Mouse (Mus musculus): Measurements from ENCODE around the gene Cep70. TPM values are rescaled to one million over a fixed set of nuclear protein-coding genes. Genes with fewer than 3 reads are reported as not detected.

The Cep70 gene
- 6.2 and 9.7 TPM in 2 replicates for total RNA-seq (2023)

DNA sequence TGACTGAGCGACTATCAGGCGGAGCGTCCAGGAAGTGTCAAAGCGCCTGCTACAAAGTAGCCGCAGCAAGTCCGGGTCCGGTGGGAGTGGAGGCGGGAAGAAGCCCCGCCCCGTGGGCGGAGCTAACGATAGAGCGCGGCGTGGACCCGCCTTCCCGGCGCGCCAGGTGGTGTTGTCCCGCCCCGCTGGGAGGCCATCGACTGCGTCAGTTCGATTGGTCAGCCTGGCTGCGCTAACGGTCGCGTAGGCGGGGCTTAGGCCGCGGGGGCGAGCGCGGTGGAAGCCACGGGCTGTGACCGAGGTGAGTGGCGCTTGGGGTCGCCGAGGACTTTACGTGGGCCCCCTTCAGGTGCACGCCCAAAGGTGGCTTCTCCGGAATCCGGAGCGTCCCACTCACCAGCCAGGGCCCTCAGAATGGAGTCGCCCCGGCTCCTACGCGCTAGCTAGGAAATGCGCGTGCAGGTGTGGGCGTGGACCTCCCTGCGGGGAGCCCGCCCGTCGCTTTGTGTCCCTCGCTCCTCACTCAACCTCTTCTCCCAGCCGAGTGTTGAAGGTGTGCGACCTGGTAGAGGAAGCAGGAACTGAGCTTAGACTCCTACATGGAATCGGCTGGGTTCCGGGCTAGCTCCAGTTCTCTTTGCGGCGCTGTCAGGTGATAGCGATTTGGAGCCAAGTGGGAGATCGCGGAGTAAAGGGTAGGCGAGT is at the start of gene Cep70:
Gene Cep70, plus strand, starts transcription at position 178 of the 705 bp plus-strand sequence.

GRCm38 (mm10) chr9:99237139-99237538 is 6.0 kb upstream of the Cep70 start, which contains the start of gene Faiml:
Faiml (minus strand) TSS chr9:99237239.

Other genes starting within 250 kb of the Cep70 start
- not detected in 2 replicates for gene Gm1123, start 207.7 kb upstream of the Cep70 start, total RNA-seq (2023)
- gene Pik3cb, start 102.7 kb upstream of the Cep70 start, total RNA-seq (2023), result 43.9 and 57.6 TPM in 2 replicates
- gene Faiml, start 6.1 kb upstream of the Cep70 start, total RNA-seq (2023), result not detected in 2 replicates
- not detected in 2 replicates for gene Esyt3, start 115.2 kb downstream of the Cep70 start, total RNA-seq (2023)
- gene Mras, start 194.0 kb downstream of the Cep70 start, total RNA-seq (2023), result not detected in 2 replicates
- not detected in 2 replicates for gene Nme9, start 208.1 kb downstream of the Cep70 start, total RNA-seq (2023)

All from neutrophil, adult 65 days (primary cell).